Mouse (Mus musculus) neural tube, embryonic 13.5 days (tissue): Measurements from ENCODE around the gene Dse. TPM values are rescaled to one million over a fixed set of nuclear protein-coding genes. Genes with fewer than 3 reads are reported as not detected.

ENCODE experiments used
- ATAC-seq: fragments of 200-750 bp; cut with Nextera tagmentation; 2 replicates; pipeline ENCODE4 v1.8.0; 2017; ENCODE audit warnings: low read depth, mild to moderate bottlenecking, moderate TSS enrichment, moderate library complexity
- H3K27ac ChIP-seq: fragments of 300-500 bp; sonication (generic); replicated peaks from 2 replicates; pipeline ENCODE4 v1.5.1; 2015; ENCODE audit warnings: moderate library complexity, mild to moderate bottlenecking, inconsistent platforms
- H3K27me3 ChIP-seq: fragments of 300-500 bp; sonication (generic); 2 replicates; pipeline ENCODE4 v1.6.1; 2015; ENCODE audit warnings: mild to moderate bottlenecking, inconsistent platforms
- H3K36me3 ChIP-seq: fragments of 300-500 bp; sonication (generic); 2 replicates; pipeline ENCODE4 v1.6.1; 2015; ENCODE audit warnings: mild to moderate bottlenecking, inconsistent platforms
- H3K4me1 ChIP-seq: fragments of 300-500 bp; sonication (generic); replicated peaks from 2 replicates; pipeline ENCODE4 v1.6.1; 2015; ENCODE audit warnings: inconsistent platforms
- H3K4me2 ChIP-seq: fragments of 300-500 bp; sonication (generic); 2 replicates; pipeline ENCODE4 v1.6.1; 2015; ENCODE audit warnings: inconsistent platforms, mild to moderate bottlenecking, moderate library complexity
- H3K4me3 ChIP-seq: fragments of 300-500 bp; sonication (generic); 2 replicates; pipeline ENCODE4 v1.5.1; 2015; ENCODE audit warnings: mild to moderate bottlenecking, inconsistent platforms
- H3K9ac ChIP-seq: fragments of 300-500 bp; sonication (generic); 2 replicates; pipeline ENCODE4 v1.6.1; 2015; ENCODE audit warnings: moderate library complexity, mild to moderate bottlenecking, inconsistent platforms
- H3K9me3 ChIP-seq: fragments of 300-500 bp; sonication (generic); 2 replicates; pipeline ENCODE4 v1.6.1; 2016; ENCODE audit warnings: inconsistent platforms
- WGBS: fragments of 180-500 bp; shearing (Covaris S2); methylation state at CpG from one replicate; pipeline ENCODE4 v1.1.7; 2015; 5-methylcytosine and 5-hydroxymethylcytosine counted together
- polyA plus RNA-seq: library from polyadenylated mRNA; unstranded; fragments of >200 nt; fragmentation: Nextera tagmentation; extraction: Ambion mirVana; gene quantifications from 2 replicates; pipeline ENCODE4 v1.2.1, GENCODE M21; 2015

The Dse gene
- polyA plus RNA-seq, 1 experiment from 2014 or later: 9.5 TPM

DNA sequence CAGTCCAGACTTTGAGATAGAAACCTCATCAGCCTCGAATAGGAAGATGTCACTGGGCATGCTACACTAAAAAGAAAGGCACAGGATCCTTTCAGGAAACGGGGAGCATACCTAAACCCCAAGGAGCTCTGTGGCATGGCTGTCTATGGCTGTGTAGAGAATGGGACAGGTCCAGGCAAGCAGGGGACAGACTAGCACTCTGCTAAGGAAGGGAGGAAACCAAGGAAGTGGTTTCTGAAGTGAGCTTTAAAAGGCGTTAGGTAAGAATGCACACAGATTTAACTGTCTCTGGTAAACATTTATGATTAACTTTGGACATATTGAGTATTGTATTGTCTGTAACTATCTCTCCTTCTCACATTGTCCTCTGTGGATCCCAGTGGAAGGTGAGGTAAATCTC lies 10.2 kb downstream of the Dse start:
- Histone ChIP-seq H3K36me3 (no peaks in the 10 kb centered on the region), H3K27ac (no peak overlapping the region), H3K4me3 (no peak overlapping the region), H3K4me2 (no peak overlapping the region), H3K9ac (no peak overlapping the region), H3K27me3 (no peaks in the 10 kb centered on the region), H3K4me1 (0 out of 2 replicates have a peak, but pooled peaks cover 3% of the 10 kb centered on the region), H3K9me3 (no peaks in the 10 kb centered on the region)
- ATAC-seq: no peak
- 84% methylated on average over 3 of the region's 3 CpGs for WGBS

DNA sequence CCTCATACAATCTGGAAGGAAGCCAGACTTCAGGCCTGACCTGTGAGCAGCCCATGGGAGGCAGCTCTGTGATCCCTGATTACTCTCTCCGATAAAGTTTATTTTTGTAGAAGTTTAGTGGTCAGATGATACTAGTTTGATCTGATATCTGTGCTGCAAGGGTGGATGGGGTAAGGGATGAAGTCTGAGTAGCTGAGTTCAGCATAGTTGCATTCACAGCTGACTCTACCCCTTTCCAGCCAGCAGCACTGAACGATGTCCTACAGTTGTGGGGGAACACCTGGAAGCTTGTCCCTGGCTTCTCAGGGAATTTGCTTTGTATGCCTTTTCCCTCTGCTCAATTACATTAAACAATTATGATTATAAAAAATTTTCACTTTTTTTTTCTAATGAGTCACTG lies 12.6 kb downstream of the Dse start:
- no peak for ATAC-seq
- 80% methylated on average over 2 of the region's 2 CpGs for WGBS
- H3K36me3 ChIP-seq: no peaks in the 10 kb centered on the region
- H3K27me3 ChIP-seq: no peaks in the 10 kb centered on the region
- no peaks in the 10 kb centered on the region for H3K9me3 ChIP-seq
- no peak overlapping the region for H3K9ac ChIP-seq
- 0 out of 2 replicates have a peak, but pooled peaks cover 3% of the 10 kb centered on the region for H3K4me1 ChIP-seq
- no peak overlapping the region for H3K4me3 ChIP-seq
- no peak overlapping the region for H3K4me2 ChIP-seq
- no peak overlapping the region for H3K27ac ChIP-seq

DNA sequence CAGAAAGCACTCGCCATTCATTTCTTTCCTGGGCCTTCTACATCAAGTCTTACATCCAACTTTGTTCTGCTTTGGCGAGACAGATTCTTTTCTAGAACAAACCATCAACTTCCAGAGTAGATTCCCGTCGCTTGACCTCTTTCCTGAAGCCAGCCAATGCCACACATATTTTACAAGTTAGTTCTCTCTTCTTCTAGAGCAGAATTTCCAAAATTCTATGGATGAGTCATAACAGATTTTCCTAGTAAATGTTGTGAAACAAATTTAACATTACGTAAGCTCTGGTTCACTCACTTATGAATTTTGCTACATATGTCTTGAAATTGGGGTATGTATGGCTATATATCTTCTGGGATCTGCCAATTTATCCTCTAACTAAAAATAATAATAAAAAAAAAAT lies 13.0 kb downstream of the Dse start:
- Histone ChIP-seq H3K27ac (no peak overlapping the region), H3K36me3 (no peaks in the 10 kb centered on the region), H3K4me3 (no peak overlapping the region), H3K4me2 (no peak overlapping the region), H3K27me3 (no peaks in the 10 kb centered on the region), H3K9me3 (no peaks in the 10 kb centered on the region), H3K4me1 (0 out of 2 replicates have a peak, but pooled peaks cover 3% of the 10 kb centered on the region), H3K9ac (no peak overlapping the region)
- no peak for ATAC-seq
- WGBS: 94% methylated on average over 5 of the region's 5 CpGs

DNA sequence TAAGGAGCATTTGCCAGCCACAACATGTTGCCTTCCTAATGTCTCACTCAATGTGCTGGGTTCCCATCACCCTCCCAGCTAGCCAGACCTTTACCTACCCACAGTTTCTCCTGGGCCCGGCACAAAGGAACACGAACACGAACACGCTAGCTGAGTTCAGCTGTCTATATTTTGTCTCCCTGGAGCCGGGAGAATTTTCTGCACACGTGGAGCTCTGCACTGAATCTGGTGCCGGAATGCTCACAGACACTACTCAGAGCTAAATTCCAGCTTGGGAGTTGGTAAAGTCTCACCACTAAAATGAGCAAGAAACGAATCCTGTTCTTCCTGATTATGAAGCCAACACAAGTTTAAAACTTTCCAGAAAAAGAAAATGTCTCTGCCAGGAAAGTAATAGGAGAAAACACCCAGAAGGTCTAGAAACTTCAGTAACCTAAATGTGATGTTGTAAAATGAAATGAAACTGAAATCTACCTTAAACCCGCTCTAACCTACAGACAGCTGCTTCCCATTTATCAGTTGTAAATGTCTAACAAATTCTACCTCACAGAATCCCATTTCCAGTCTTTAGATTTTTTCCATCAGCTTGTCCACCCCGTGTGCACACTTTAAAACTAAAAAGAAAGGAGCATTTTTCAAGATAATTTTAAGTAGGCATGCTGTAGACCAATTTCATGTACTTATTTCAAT lies 20.8 kb downstream of the Dse start:
- no peak overlapping the region for H3K4me3 ChIP-seq
- H3K27me3 ChIP-seq: no peaks in the 10 kb centered on the region
- WGBS: 80% methylated on average over 10 of the region's 10 CpGs
- H3K27ac ChIP-seq: no peak overlapping the region
- no peak overlapping the region for H3K9ac ChIP-seq
- H3K36me3 ChIP-seq: no peaks in the 10 kb centered on the region
- H3K4me2 ChIP-seq: no peak overlapping the region
- ATAC-seq: no peak
- no peaks in the 10 kb centered on the region for H3K4me1 ChIP-seq
- no peaks in the 10 kb centered on the region for H3K9me3 ChIP-seq

DNA sequence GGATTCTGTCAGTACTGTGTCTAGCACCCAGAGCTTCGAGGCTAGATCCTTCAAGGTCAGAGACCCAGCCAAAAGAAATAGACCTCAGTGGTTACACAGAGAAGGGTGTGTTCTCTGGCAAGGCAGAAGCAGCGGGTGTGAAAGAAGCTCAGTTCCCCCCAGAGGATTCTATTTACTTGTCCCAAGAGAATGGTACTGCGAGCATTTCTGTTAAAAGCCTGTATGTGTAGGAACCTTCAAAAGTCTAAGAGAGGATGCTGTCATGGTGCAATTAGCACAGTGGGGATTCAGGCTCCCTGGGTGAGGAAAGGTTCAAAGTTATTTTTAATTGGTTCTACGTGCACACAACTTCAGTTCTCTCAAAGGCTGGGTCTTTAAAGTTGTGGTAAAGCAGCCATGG lies 22.0 kb downstream of the Dse start:
- Histone ChIP-seq H3K4me3 (no peak overlapping the region), H3K4me2 (no peak overlapping the region), H3K9ac (no peak overlapping the region), H3K4me1 (no peaks in the 10 kb centered on the region), H3K36me3 (no peaks in the 10 kb centered on the region), H3K27me3 (no peaks in the 10 kb centered on the region), H3K27ac (no peak overlapping the region), H3K9me3 (no peaks in the 10 kb centered on the region)
- WGBS: 40% methylated on average over 4 of the region's 4 CpGs
- ATAC-seq: no peak

DNA sequence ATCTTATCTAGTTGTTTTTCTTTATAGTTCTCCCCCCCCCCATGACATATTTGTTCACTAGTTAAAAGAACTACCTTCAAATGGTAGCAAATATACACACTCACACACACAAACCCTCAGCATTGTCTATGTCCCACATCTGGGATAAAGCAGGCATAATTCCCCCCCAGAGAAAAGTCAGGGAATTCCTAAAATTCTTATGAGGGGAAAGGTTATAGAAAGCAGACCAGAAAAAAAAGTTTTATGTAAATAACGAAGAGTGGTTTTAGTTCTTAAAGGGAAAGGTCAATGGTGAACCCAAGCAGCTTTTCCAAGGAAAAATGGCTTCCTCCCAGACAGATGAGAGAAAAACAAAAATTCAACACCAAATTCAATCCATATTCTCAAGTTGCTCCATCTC lies 22.6 kb downstream of the Dse start:
- Histone ChIP-seq H3K9ac (no peak overlapping the region), H3K36me3 (no peaks in the 10 kb centered on the region), H3K4me3 (no peak overlapping the region), H3K27ac (no peak overlapping the region), H3K4me1 (no peaks in the 10 kb centered on the region), H3K9me3 (no peaks in the 10 kb centered on the region), H3K4me2 (no peak overlapping the region), H3K27me3 (no peaks in the 10 kb centered on the region)
- WGBS: 75% methylated on average over 1 of the region's 1 CpGs
- no peak for ATAC-seq

DNA sequence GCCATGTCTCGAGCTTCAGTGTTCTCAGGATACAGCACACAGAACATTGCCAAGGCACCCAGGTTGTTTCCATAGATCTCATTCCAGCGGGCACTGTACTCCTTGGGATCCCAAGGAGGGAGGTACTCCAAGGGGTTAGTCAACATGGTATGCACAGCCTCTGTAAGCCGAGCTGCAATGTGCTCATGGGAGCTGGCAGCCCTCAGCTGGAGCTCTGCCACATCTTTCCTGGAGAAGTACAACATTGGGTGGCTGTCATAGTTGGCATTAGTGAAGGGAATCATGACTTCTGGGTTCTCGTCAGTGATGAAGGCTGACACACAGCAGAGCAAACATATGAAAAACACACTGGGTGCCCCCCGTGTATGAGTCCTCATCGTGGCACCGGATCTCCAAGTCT lies 23.8 kb downstream of the Dse start:
- H3K9ac ChIP-seq: no peak overlapping the region
- no peak for ATAC-seq
- H3K4me3 ChIP-seq: no peak overlapping the region
- no peak overlapping the region for H3K4me2 ChIP-seq
- 88% methylated on average over 7 of the region's 7 CpGs for WGBS
- no peaks in the 10 kb centered on the region for H3K36me3 ChIP-seq
- no peaks in the 10 kb centered on the region for H3K9me3 ChIP-seq
- no peaks in the 10 kb centered on the region for H3K4me1 ChIP-seq
- H3K27me3 ChIP-seq: no peaks in the 10 kb centered on the region
- H3K27ac ChIP-seq: no peak overlapping the region

DNA sequence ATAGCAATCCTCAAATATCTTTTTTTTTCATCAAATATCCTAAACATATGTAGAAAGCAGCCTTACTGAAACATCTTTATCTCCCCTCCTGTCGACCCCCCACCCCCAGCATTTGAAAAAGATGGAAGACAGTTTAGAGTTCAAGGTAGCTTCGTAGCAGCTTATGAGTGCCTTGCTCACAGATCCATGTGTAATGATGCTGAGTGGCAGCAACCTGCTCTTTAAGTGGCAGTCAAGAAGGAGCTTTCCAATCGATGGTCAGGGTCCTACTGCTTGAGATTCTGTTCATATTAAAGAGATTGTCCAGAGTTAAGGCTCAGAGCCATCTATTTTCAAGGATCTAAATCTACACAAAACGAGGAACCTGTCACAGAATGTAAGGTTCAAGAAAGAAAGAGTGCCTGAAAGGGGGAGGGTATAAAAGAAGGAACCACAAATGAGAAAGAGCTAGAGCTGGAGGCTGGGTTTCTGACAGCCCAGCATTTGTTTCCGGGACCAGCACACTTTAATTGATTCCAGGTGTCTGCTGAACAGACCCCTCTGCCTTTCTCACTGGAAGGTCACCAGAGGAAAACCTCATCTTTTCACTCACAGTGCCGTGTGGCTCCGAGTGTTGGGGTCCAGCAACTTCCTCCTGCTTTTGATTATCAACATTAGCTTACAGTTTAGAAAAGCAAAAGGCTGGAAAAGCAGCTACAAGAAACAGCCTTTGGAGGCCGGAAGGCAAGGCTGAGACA lies 31.5 kb downstream of the Dse start:
- H3K4me2 ChIP-seq: no peak overlapping the region
- H3K9me3 ChIP-seq: no peaks in the 10 kb centered on the region
- H3K36me3 ChIP-seq: no peaks in the 10 kb centered on the region
- no peaks in the 10 kb centered on the region for H3K4me1 ChIP-seq
- ATAC-seq: no peak
- no peaks in the 10 kb centered on the region for H3K27me3 ChIP-seq
- H3K4me3 ChIP-seq: no peak overlapping the region
- no peak overlapping the region for H3K27ac ChIP-seq
- WGBS: 59% methylated on average over 8 of the region's 8 CpGs
- no peak overlapping the region for H3K9ac ChIP-seq

DNA sequence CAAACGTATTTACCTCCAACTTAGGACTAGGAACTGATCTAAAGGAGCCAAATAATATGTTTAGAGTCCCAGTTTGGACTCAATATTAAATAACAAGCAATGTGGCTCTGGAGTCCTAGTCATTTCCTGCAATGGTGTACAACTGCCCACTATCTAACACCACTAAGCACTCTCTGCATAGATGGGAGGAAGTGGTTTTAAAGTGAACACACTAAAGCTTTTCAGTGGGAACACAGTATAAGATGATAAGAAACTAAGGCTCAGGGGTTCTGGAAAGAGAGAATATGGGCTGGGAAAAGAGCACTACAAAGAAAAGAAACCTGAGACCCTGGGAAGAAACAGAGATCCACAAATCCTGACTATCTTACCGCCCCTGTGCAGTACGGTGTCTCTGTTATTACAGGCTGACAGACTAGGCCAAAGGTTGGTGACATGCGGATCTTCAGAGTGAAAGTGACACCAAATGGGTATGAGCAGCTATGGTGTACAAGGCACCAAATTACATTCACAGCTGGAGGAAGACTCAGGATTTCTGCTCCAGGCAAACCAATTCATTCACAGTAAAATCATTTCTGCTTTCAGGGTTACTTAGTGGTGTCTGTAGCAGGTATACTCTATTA lies 34.7 kb downstream of the Dse start:
- no peak for ATAC-seq
- Histone ChIP-seq H3K9ac (no peak overlapping the region), H3K4me2 (no peak overlapping the region), H3K27me3 (no peaks in the 10 kb centered on the region), H3K9me3 (no peaks in the 10 kb centered on the region), H3K27ac (no peak overlapping the region), H3K36me3 (no peaks in the 10 kb centered on the region), H3K4me3 (no peak overlapping the region), H3K4me1 (no peaks in the 10 kb centered on the region)
- WGBS: 82% methylated on average over 4 of the region's 4 CpGs

DNA sequence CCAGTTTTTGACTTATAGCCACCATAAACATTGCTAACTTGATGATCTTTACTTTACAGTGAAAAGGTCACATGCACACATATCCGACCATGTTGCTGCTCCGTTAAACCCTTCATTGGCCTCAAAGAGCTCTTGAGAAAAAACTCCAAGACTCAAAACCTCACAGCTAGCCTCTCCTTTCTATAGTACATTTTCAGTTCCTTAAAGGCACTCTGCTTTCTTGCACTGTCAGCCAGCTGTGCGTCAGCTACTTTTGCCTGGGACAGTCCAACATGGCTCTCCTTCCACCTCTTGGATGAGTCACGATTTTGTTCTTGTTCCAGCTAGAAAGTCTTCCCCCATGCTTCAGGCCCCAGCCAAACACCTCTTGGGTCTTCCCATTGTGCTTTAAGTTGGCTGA lies 35.9 kb downstream of the Dse start:
- Histone ChIP-seq H3K4me2 (no peak overlapping the region), H3K27me3 (no peaks in the 10 kb centered on the region), H3K4me1 (no peaks in the 10 kb centered on the region), H3K9me3 (no peaks in the 10 kb centered on the region), H3K9ac (no peak overlapping the region), H3K27ac (no peak overlapping the region), H3K4me3 (no peak overlapping the region), H3K36me3 (no peaks in the 10 kb centered on the region)
- WGBS: 89% methylated on average over 4 of the region's 4 CpGs
- ATAC-seq: no peak

DNA sequence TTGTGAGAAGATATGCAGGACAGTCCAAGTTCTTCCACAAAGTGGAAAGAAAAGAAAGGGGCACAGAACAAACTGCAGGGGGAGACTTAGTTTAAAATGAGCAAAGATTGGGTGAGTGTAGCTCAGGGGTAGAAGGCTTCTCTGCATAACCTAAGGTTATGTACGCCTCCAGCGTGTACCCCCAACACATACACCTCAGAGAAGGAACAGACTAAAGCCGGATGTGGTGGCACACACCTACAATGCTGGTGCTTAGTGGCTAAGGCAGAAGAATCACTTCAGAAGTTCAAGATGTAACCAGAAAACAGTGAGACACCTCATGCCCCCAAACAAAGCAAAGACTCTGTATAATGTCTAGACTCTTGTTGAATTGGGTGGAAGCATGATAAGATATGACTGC lies 36.3 kb downstream of the Dse start:
- no peak for ATAC-seq
- H3K4me3 ChIP-seq: no peak overlapping the region
- WGBS: 91% methylated on average over 3 of the region's 3 CpGs
- no peaks in the 10 kb centered on the region for H3K9me3 ChIP-seq
- H3K4me1 ChIP-seq: no peaks in the 10 kb centered on the region
- H3K9ac ChIP-seq: no peak overlapping the region
- H3K27ac ChIP-seq: no peak overlapping the region
- no peak overlapping the region for H3K4me2 ChIP-seq
- no peaks in the 10 kb centered on the region for H3K27me3 ChIP-seq
- H3K36me3 ChIP-seq: no peaks in the 10 kb centered on the region

DNA sequence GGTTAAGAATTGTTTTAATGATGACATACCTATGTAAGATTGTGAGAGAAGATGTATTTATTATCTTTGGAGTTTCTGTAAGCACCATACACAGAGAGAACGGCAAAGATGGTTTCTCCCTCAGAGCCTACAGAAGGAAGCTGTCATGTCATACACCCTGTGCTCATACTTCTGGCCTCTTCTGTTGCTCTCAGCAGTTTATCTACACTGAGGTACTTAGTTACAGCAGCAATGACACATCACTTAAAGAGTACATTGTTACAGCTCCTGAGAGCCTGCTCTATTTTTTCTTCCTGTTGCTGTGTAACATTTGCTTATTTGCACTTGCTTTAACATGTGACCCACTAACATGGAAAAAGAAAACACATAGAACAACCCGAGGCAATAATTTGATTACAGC lies 40.5 kb downstream of the Dse start:
- 87% methylated on average over 2 of the region's 2 CpGs for WGBS
- Histone ChIP-seq H3K4me3 (no peak overlapping the region), H3K4me1 (no peaks in the 10 kb centered on the region), H3K27ac (no peak overlapping the region), H3K4me2 (no peak overlapping the region), H3K36me3 (no peaks in the 10 kb centered on the region), H3K9me3 (no peaks in the 10 kb centered on the region), H3K9ac (no peak overlapping the region), H3K27me3 (no peaks in the 10 kb centered on the region)
- ATAC-seq: no peak
